Mouse (Mus musculus): ENCODE measurements around the gene S1pr3. TPM values are rescaled to one million over a fixed set of nuclear protein-coding genes. Genes with fewer than 3 reads are reported as not detected.

Gene S1pr3
- polyA plus RNA-seq (2014; fragmentation: Nextera tagmentation; extraction: Ambion mirVana) = 47.2 and 48.4 TPM in 2 replicates

GRCm38 (mm10) chr13:51408519-51409001 lies at the start of gene S1pr3:
Gene S1pr3 (plus strand): TSS chr13:51408639.
- WGBS = under 1% methylated on average over 33 of the region's 33 CpGs
- ATAC-seq (replicated peaks; ENCODE audit: low FRiP score) = peak; percentile 84
- Histone ChIP-seq H3K36me3 (ENCODE audit: control insufficient read depth, insufficient read depth, low read length) (no peaks in the 10 kb centered on the region), H3K9ac (ENCODE audit: low read length) (peak within 1 kb of the TSS; percentile 65), H3K27ac (ENCODE audit: low read depth, low read length) (peak within 1 kb of the TSS; percentile 0; the same call in 1 of the 2 replicates), H3K9me3 (ENCODE audit: control insufficient read depth, low read length) (no peaks in the 10 kb centered on the region), H3K27me3 (ENCODE audit: control insufficient read depth, insufficient read depth, low read length) (no peaks in the 10 kb centered on the region), H3K4me1 (replicated peaks; ENCODE audit: control insufficient read depth, insufficient read depth, low read length) (peaks cover 11% of the 10 kb centered on the region; the same call in 1 of the 2 replicates), H3K4me3 (ENCODE audit: low read depth, low read length) (peak within 1 kb of the TSS; percentile 34), H3K4me2 (ENCODE audit: low read depth, low read length, severe bottlenecking) (peak within 1 kb of the TSS; percentile 62)
- DNase-seq (ENCODE audit: low spot score) = peak; percentile 88

GRCm38 (mm10) chr13:51360441-51360962 lies 47.9 kb upstream of the S1pr3 start:
- H3K9me3 ChIP-seq (ENCODE audit: control insufficient read depth, low read length) = no peaks in the 10 kb centered on the region
- no peak overlapping the region for H3K4me2 ChIP-seq (ENCODE audit: low read depth, low read length, severe bottlenecking)
- H3K9ac ChIP-seq (ENCODE audit: low read length) = no peak overlapping the region
- no peaks in the 10 kb centered on the region for H3K4me1 ChIP-seq (replicated peaks; ENCODE audit: control insufficient read depth, insufficient read depth, low read length)
- H3K4me3 ChIP-seq (ENCODE audit: low read depth, low read length) = no peak overlapping the region
- WGBS = 90% methylated on average over 8 of the region's 8 CpGs
- no peak for ATAC-seq (replicated peaks; ENCODE audit: low FRiP score)
- DNase-seq (ENCODE audit: low spot score) = no peak
- H3K27ac ChIP-seq (ENCODE audit: low read depth, low read length) = no peak overlapping the region
- no peaks in the 10 kb centered on the region for H3K36me3 ChIP-seq (ENCODE audit: control insufficient read depth, insufficient read depth, low read length)
- H3K27me3 ChIP-seq (ENCODE audit: control insufficient read depth, insufficient read depth, low read length) = no peaks in the 10 kb centered on the region

GRCm38 (mm10) chr13:51363390-51363789 lies 45.0 kb upstream of the S1pr3 start:
- no peak overlapping the region for H3K27ac ChIP-seq (ENCODE audit: low read depth, low read length)
- no peaks in the 10 kb centered on the region for H3K9me3 ChIP-seq (ENCODE audit: control insufficient read depth, low read length)
- no peak overlapping the region for H3K4me2 ChIP-seq (ENCODE audit: low read depth, low read length, severe bottlenecking)
- no peaks in the 10 kb centered on the region for H3K4me1 ChIP-seq (replicated peaks; ENCODE audit: control insufficient read depth, insufficient read depth, low read length)
- 89% methylated on average over 7 of the region's 7 CpGs for whole genome bisulfite sequencing
- H3K9ac ChIP-seq (ENCODE audit: low read length) = no peak overlapping the region
- DNase-seq (ENCODE audit: low spot score) (no peak), ATAC-seq (replicated peaks; ENCODE audit: low FRiP score) (no peak)
- H3K36me3 ChIP-seq (ENCODE audit: control insufficient read depth, insufficient read depth, low read length) = no peaks in the 10 kb centered on the region
- H3K4me3 ChIP-seq (ENCODE audit: low read depth, low read length) = no peak overlapping the region
- no peaks in the 10 kb centered on the region for H3K27me3 ChIP-seq (ENCODE audit: control insufficient read depth, insufficient read depth, low read length)

GRCm38 (mm10) chr13:51363985-51364384 lies 44.5 kb upstream of the S1pr3 start:
- no peaks in the 10 kb centered on the region for H3K27me3 ChIP-seq (ENCODE audit: control insufficient read depth, insufficient read depth, low read length)
- ATAC-seq (replicated peaks; ENCODE audit: low FRiP score) = peak; percentile 33; the same call in 1 of the 2 replicates
- 80% methylated on average over 5 of the region's 5 CpGs for WGBS

GRCm38 (mm10) chr13:51365191-51365590 lies 43.2 kb upstream of the S1pr3 start:
- H3K9ac ChIP-seq (ENCODE audit: low read length) = no peak overlapping the region
- no peak for DNase-seq (ENCODE audit: low spot score)
- no peak overlapping the region for H3K27ac ChIP-seq (ENCODE audit: low read depth, low read length)
- no peaks in the 10 kb centered on the region for H3K9me3 ChIP-seq (ENCODE audit: control insufficient read depth, low read length)
- no peaks in the 10 kb centered on the region for H3K36me3 ChIP-seq (ENCODE audit: control insufficient read depth, insufficient read depth, low read length)
- no peak for ATAC-seq (replicated peaks; ENCODE audit: low FRiP score)
- no peaks in the 10 kb centered on the region for H3K27me3 ChIP-seq (ENCODE audit: control insufficient read depth, insufficient read depth, low read length)
- H3K4me2 ChIP-seq (ENCODE audit: low read depth, low read length, severe bottlenecking) = no peak overlapping the region
- no peak overlapping the region for H3K4me3 ChIP-seq (ENCODE audit: low read depth, low read length)
- no peaks in the 10 kb centered on the region for H3K4me1 ChIP-seq (replicated peaks; ENCODE audit: control insufficient read depth, insufficient read depth, low read length)
- WGBS = 90% methylated on average over 6 of the region's 6 CpGs

More at GRCm38 (mm10) chr13:51363985-51364384, 44.5 kb upstream of the S1pr3 start:
- H3K9me3 ChIP-seq (ENCODE audit: control insufficient read depth, low read length) = no peaks in the 10 kb centered on the region
- H3K27ac ChIP-seq (ENCODE audit: low read depth, low read length) = no peak overlapping the region
- no peak for DNase-seq (ENCODE audit: low spot score)
- H3K36me3 ChIP-seq (ENCODE audit: control insufficient read depth, insufficient read depth, low read length) = no peaks in the 10 kb centered on the region
- no peaks in the 10 kb centered on the region for H3K4me1 ChIP-seq (replicated peaks; ENCODE audit: control insufficient read depth, insufficient read depth, low read length)
- H3K4me2 ChIP-seq (ENCODE audit: low read depth, low read length, severe bottlenecking) = no peak overlapping the region
- H3K4me3 ChIP-seq (ENCODE audit: low read depth, low read length) = no peak overlapping the region
- H3K9ac ChIP-seq (ENCODE audit: low read length) = no peak overlapping the region; the same call in 1 of the 2 replicates

GRCm38 (mm10) chr13:51368346-51368745 lies 40.1 kb upstream of the S1pr3 start:
- Histone ChIP-seq H3K4me3 (ENCODE audit: low read depth, low read length) (no peak overlapping the region), H3K9me3 (ENCODE audit: control insufficient read depth, low read length) (no peaks in the 10 kb centered on the region), H3K27me3 (ENCODE audit: control insufficient read depth, insufficient read depth, low read length) (no peaks in the 10 kb centered on the region), H3K4me2 (ENCODE audit: low read depth, low read length, severe bottlenecking) (no peak overlapping the region), H3K36me3 (ENCODE audit: control insufficient read depth, insufficient read depth, low read length) (no peaks in the 10 kb centered on the region), H3K9ac (ENCODE audit: low read length) (no peak overlapping the region), H3K27ac (ENCODE audit: low read depth, low read length) (no peak overlapping the region), H3K4me1 (replicated peaks; ENCODE audit: control insufficient read depth, insufficient read depth, low read length) (no peaks in the 10 kb centered on the region)
- DNase-seq (ENCODE audit: low spot score) = no peak
- ATAC-seq (replicated peaks; ENCODE audit: low FRiP score) = no peak
- 83% methylated on average over 2 of the region's 2 CpGs for WGBS

- Histone ChIP-seq H3K4me1 (replicated peaks; ENCODE audit: control insufficient read depth, insufficient read depth, low read length) (no peaks in the 10 kb centered on the region), H3K27me3 (ENCODE audit: control insufficient read depth, insufficient read depth, low read length) (no peaks in the 10 kb centered on the region), H3K27ac (ENCODE audit: low read depth, low read length) (no peak overlapping the region), H3K36me3 (ENCODE audit: control insufficient read depth, insufficient read depth, low read length) (no peaks in the 10 kb centered on the region), H3K9me3 (ENCODE audit: control insufficient read depth, low read length) (no peaks in the 10 kb centered on the region), H3K4me3 (ENCODE audit: low read depth, low read length) (no peak overlapping the region), H3K9ac (ENCODE audit: low read length) (no peak overlapping the region), H3K4me2 (ENCODE audit: low read depth, low read length, severe bottlenecking) (no peak overlapping the region)
- DNase-seq (ENCODE audit: low spot score) (no peak), ATAC-seq (replicated peaks; ENCODE audit: low FRiP score) (no peak)
- WGBS = 93% methylated on average over 3 of the region's 3 CpGs
These were observed 39.1 kb upstream of the S1pr3 start for GRCm38 (mm10) chr13:51369354-51369753.

- Histone ChIP-seq H3K4me1 (replicated peaks; ENCODE audit: control insufficient read depth, insufficient read depth, low read length) (no peaks in the 10 kb centered on the region; the same call in 1 of the 2 replicates), H3K27ac (ENCODE audit: low read depth, low read length) (no peak overlapping the region), H3K4me2 (ENCODE audit: low read depth, low read length, severe bottlenecking) (no peak overlapping the region), H3K27me3 (ENCODE audit: control insufficient read depth, insufficient read depth, low read length) (no peaks in the 10 kb centered on the region), H3K4me3 (ENCODE audit: low read depth, low read length) (no peak overlapping the region), H3K9me3 (ENCODE audit: control insufficient read depth, low read length) (no peaks in the 10 kb centered on the region), H3K9ac (ENCODE audit: low read length) (no peak overlapping the region), H3K36me3 (ENCODE audit: control insufficient read depth, insufficient read depth, low read length) (no peaks in the 10 kb centered on the region)
- DNase-seq (ENCODE audit: low spot score) = no peak
- ATAC-seq (replicated peaks; ENCODE audit: low FRiP score) = no peak
These were observed 35.4 kb upstream of the S1pr3 start for GRCm38 (mm10) chr13:51373086-51373485.

Measured in forebrain, embryonic 11.5 days (tissue).